Mouse (Mus musculus) c-Kit-positive CD71-positive TER-119-negative erythroid progenitor cells, embryonic 14.5 days (primary cell): ENCODE measurements at regions not wholly inside any gene's neighbourhood (a gene's known extent, or its start where the extent isn't known, plus 50 kb on each side); places are given as distances from the start of the nearest gene placed in this dataset.

Source experiments
- DNase-seq: peaks from one replicate; pipeline ENCODE4 v3.0.0-alpha.2; 2013; ENCODE audit warnings: low read depth

DNA sequence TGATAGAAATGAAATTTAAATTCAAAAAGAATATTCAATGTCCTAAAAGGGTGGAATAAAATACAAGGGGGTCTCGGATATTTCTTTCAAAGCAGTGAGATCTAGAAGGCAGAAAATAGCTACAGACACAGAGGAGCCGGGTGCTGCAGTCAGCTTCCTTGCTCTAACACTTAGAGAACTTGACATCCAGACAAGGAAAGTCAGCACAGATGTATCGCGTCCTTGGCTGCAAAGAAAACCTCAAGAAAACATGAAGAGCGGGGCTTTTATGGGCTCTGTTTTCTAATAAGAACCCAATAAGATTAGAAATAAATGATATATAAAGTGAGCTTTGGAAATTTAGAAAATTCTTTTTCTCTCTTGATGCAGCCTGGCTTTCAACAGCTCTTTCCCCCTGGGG lies 53.1 kb upstream of the Glis3 start:
- no peak for DNase-seq

DNA sequence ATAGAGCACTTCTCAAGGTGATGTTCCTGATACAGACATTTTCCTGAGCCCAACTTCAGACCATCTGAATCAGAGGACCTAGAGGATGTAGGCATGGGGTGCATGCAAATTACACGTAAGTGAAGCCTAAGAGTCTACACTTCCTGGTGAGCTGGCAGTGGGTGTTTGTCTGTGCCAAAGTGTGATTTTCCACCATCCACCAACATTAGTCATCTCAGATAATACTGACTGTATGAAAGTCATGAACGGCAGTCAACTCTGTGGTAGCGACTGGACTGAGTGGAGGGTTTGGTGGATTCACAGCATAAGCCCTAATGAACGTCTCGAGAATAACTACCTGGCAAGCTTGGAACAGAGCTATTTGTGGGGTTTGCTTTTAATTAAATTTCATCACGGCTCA lies 53.9 kb upstream of the Glis3 start:
- no peak for DNase-seq

DNA sequence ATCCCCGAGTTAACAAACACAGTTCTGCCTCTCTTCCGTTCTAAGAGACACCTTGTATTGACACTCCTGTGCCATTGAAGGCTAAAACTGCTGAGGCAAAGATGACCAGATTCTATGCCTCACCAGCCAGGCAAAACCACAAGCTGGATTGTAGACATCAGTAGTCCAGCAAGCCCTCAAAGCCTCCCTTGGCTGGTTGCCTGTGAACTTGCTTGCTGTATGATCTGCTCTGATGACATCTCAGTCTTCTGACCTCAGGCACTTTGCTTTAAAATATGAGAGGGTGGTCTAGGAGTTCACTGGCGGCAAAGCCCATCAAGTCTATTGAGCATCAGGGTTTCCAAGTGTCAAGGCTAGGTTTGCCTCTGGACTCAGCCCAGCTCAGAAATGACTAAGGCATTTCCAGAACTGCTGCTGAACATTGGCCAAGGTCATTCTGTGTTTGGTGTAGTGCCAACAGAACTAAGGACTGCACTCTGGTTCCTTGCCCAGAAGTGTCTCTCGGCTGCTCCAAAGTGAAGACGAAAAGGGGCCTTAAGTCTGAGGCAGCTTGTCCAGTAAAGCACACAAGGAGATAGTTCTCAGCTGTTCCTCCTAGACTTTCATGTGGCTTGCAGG lies 63.4 kb upstream of the Glis3 start:
- no peak for DNase-seq

DNA sequence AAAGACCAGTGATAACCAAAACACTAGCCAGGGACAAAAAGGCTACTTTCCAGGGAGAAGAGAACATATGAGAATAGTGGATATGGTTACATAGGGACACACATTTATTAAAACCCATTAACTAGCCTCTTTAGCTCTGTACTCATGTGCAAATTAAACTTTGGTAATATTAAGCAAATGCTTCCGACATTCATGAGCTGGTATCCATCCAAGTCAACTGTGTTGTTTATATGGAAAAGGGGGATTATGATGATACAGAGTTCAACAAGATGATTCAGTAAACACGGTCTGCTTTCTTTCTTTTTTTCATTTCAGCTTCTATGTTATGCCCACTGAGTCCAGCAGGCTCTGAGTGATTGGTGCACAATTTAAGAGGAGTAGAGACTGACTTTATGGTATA lies 65.2 kb upstream of the Glis3 start:
- no peak for DNase-seq

DNA sequence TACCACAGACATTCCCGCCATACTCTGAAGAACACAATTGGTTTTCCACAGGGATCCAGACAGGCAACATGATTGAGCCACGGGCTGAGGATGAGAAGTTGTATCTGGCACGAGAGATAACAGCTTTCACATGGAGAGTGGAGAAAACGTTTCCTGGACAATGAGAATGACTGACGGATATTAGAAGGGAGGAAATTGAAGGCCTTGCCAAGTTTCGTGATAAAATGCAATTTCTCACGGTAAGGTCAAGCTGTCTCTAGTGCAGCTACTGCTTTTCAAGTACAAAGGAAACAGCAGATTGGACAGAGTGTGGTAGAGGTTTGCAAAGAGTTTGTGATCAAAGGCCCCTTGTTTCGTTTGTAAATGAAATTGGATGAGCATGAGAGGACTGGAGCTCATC lies 65.7 kb upstream of the Glis3 start:
- DNase-seq, result no peak

DNA sequence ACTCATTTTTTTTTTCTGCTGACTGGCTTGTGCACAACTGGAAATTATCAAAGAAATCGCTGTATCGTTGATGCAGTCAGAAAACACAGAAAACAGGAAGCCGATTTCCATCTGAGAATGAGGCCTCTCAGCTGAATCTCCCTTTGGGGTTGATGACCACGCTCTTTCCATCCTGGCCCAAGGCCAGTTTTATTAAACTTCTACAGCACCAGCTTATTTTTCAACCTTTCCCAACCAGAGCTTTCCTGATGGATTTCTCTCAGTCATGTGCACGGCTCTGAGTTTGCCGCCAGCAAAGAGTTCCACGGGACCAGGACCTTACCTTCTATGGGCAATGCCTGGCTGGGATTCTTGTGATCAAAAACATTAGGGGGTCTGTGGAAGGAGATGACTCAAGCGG lies 71.2 kb upstream of the Glis3 start:
- DNase-seq, result no peak

DNA sequence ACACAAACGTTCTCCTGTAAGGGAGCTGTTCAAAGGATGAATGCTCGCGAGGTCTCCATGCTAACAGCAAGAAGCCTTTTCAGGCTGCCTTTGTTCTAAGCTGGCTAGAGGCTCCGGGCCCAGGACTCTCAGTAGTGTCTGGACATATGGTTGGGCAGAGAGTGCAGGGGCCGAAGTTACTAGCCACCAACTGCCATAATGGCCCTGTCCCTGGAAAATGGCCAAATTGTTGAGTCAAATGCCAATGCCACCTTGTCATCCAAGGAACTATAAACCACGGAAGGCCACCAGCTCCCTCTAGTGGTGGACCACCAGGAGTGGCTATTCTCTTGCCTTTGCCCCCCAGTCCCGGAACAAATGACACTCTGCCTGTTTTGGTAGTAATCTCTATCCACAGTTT lies 76.0 kb upstream of the Slc1a1 start:
- DNase-seq, result peak; percentile 9

DNA sequence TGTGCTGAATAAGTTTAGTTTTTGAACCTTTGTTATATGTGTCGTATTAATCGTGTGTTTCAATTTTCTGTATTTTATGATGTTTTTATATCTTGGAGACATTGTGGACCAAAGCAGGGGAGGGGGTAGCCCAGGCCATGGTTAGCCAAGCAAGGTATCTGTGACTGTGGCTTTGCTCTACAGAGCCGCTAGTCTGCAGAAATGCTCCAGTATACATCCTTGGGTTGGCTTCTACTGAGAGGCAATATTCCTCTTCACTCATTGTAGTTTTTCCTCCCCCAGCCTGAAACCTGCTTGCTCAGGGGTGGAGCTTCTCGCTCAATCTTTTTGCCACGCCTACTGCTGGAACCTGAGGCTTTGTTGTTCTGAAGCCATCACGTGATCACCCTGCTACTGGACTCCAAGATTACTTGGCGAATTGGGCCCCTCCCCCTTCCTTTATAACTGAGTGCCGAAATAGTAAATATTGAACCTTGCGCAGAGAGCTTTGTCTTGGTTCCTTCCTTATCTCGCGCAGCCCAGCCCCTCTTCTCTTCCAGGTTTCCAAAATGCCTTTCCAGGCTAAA lies 70.0 kb upstream of the Slc1a1 start:
- no peak for DNase-seq

DNA sequence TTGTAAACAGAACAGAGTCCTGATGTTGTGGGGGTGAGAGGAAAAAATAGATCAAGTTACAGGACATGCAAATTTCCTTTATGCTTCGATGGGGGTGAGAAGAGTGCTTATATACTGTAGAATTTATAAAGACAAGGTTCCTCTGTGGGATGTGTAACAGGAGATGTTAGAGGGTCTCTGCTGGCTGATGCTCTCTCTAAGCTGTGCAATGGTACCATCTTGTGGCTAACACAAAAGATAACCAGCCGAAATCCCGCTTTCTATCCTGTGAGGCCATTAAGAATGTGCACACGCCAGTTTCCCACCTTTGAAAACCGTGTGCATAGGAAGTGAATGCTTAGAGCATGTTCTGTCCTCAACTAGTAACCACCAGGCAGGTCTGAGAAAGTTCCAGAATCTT lies 66.6 kb upstream of the Slc1a1 start:
- no peak for DNase-seq

DNA sequence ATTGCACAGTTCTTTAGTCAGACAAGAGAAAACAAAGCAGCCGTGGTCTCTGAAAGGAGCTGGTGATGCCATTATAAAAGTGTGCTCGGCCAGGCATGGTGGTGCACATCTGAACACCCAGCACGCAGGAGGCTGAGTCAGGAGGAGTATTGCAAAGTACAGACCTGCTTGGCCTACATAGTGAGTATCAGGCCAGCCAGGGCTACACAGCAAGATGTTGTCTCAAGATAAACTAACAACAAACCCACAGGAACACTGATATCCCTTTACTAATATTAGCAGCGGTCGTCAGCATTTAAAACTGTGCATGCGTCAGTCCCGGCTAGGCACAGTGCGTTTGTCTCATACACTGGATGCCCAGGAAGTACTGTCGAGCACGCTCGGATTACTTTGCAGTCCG lies 64.4 kb upstream of the Slc1a1 start:
- DNase-seq, result peak; percentile 15

DNA sequence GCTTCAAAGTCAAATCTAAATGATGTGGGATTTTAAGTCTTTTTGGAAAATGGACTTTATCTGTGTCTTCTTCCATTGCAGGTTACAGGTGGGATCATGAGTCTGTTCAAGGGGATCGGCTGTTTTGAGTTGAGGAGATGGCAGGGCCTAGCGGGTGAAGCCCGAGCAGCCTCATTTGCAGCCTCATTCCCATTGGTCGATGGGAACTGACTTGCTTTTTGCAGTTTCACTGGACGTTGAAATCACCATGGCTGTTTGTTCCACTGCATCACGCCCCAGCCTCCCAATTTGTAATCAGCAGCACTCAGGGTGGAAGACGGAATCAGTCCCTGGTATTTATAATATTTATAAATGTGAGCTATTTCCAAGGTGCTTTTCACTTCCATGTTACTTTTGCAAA lies 63.0 kb upstream of the Slc1a1 start:
- DNase-seq, result no peak

DNA sequence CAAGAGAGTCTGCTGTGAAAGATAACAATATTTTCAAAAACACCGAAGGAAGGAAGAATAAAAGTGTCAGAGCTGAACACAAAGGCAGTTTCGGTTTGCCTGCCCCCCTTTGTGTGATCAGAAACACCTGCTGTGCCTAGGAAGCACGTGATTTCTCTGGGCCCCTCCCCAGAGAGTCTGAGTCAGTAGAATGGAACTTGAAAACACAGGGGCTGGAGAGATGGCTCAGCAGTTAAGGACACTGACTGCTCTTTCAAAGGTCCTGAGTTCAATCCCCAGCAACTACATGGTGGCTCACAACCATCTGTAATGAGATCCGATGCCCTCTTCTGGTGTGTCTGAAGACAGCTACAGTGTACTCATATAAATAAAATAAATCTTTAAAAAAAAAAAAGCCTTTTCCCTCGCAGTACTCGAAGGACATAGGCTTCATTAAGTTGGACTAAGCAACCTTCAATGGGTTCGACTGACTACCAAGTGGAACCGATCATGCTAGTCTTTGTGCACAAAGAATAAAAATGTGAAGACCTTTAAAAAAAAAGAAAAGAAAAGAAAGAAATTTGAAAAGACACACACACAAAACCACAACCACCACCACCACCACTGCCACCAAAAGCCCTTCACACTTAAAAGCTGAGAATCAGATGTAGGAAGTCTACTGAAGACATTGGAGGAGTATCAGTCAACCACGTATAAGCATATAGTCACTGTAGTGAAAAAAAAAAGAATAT lies 61.8 kb upstream of the Slc1a1 start:
- peak; percentile 8 for DNase-seq

DNA sequence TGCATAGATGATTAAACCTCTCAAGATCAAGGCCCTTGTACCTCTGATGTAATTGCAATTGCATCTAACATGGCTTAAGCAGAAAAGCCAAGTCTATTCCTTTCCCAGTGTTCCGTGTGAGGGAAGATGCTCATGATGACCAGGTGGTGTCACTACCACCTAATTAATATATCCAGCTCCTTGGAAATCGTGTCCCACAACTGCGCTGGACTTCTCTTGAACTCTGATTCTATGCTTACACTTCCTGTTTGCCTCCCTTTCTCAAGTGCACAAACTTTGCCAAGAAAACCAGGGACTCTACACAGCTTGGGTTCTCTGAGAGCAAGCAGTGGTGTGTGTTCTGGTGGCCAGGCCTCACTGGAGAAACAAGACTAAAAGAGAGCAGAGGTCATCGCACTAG lies 58.0 kb upstream of the Slc1a1 start:
- DNase-seq, result no peak

DNA sequence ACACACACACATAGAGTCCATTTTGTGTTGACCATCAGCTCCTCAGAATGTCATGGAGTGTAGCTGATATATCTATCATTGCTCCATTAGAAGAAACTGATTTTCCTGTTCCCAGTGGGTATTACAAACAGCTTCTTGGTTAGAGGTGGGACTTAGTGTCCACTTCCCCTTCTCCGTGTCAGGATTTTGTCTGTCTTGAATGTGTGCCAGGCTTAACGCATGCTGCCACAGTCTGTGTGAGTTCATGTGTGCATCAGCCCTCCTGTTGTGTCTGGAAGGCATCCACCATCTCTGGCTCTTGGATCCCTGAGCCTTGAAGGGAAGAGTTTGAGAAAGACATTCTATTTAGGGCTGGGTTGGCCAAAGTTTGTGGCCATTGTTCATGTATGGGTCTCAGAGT lies 57.2 kb upstream of the Slc1a1 start:
- DNase-seq, result no peak

DNA sequence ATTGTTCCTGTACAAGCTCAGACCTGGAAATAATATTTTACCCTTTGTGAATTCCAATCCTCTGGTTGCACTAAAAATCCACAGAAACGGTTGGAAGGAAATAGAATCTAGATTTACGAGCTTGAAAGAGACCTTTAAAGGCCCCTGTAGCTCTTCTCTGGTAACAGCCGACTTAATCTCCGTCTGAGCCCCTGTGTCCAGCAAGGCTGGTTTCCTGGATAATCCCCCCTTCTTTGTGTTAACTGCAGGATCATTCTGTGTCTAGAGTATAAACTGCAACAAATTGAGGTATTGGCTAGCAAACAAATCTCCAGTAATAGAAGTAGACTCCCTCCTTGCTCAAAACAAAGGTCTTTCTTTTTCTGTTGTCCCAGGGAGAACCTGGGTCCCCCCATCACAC lies 56.5 kb upstream of the Slc1a1 start:
- no peak for DNase-seq

DNA sequence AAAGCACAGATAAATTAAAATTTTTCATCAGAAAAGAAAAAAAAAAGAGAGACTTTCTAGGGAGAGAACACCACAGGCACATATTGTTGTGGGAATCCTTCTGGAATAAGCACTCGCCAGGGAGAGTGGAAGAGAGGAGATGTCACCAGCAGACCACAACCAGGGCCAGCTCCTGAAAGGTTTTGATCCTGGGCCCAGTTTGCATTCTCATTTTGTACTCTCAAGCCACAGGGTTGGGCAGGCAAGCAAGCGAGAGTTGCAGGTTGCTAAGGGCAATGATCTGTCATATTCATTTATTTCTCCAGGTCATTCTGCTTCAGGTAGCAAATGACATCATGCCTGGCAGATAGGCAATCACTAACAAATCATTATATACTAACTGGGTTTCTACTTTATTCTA lies 52.9 kb upstream of the Slc1a1 start:
- no peak for DNase-seq
